Mouse (Mus musculus) Patski (cell line): Measurements from ENCODE around the gene Prpf18. TPM values are rescaled to one million over a fixed set of nuclear protein-coding genes. Genes with fewer than 3 reads are reported as not detected.

Experiments used
- ATAC-seq: fragments of 100-300 bp; one replicate; pipeline ENCODE4 v1.8.0; 2021
- CTCF ChIA-PET: fragments of 350-600 bp; sonication (Branson Sonifier 250); formaldehyde crosslinking; loops from one replicate; lab custom pipeline; 2022; ENCODE audit warnings: inconsistent platforms; lab: Charles Lee
- POLR2A ChIA-PET: fragments of 350-600 bp; sonication (Branson Sonifier 250); formaldehyde crosslinking; loops from one replicate; lab custom pipeline; 2022; ENCODE audit warnings: antibody characterized with exemption, inconsistent platforms; lab: Charles Lee
- DNase-seq: peaks from one replicate; pipeline ENCODE4 v3.0.0-alpha.2; 2011; ENCODE audit warnings: low read depth, low spot score
- H3K27me3 ChIP-seq: fragments of 371-371 bp; one replicate; pipeline ENCODE4 v1.5.1; 2021
- CTCF ChIP-seq: fragments of 100-300 bp; IDR thresholded peaks from one replicate; pipeline ENCODE4 v1.5.1; 2021
- in situ Hi-C: fragments of 300-500 bp; cut with MboI; formaldehyde crosslinking; loops from 3 replicates; pipeline ENCODE4 v1.11.1; 2018; ENCODE audit warnings: low pct_unique_long_range_greater_than_20kb, mixed read lengths
- polyA plus RNA-seq: library from polyadenylated mRNA; unstranded; gene quantifications from one replicate; pipeline ENCODE4 v1.2.3, GENCODE M21; 2021

Prpf18 gene
- polyA plus RNA-seq, 1 experiment from 2014 or later = 34.5 TPM

DNA sequence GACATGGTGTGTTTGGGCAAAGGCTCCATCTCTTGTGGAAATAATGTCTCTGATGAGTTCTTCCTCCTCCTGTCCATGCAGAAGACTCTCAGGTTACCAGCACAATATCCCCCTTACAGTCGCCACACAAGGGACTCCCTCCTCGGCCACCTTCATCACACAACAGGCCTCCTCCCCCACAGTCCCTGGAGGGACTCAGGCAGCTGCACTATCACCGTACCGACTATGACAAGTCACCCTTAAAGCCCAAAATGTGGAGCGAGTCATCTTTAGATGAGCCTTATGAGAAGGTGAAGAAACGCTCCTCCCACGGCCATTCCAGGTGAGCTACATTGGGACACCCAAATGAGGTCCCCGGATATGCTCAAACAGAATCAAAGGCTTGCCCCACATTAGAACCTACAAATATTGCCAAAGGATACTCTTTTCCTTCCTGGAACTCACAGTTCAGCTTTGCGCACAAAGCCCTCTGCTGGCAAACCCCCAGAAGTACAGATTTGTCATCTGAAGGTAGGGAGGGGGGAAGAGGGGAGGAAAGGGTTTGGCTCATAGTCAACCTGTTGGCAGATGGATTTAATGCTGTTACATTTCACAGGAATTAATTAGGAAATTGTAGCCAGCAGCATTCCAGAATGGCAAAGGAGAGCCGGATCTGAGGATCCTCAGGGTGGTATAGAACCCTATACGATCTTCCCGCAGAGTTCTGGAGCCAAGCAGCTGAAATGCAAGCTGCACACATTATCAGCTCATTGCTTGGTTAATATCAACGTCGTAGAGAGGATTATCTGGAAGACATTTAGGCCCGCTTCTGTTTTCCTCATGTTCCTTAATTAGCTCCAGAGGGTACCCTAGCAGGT, 50.7 kb downstream of the Prpf18 start:
- CTCF ChIA-PET = interaction anchor here (0.6 to 4.4 kb wide), 10 partner anchors 8 to 103 kb away, joined by 3 to 48 read pairs (median 5); no protein-coding TSS in a partner anchor
- POLR2A ChIA-PET = interaction anchor here (1.1 to 1.2 kb wide), 2 partner anchors 16 to 101 kb away, joined by 4 to 5 read pairs; no protein-coding TSS in a partner anchor
- in situ Hi-C loops = loop anchor here (5.0 to 25.0 kb wide), 2 partner anchors 104 to 389 kb away; no protein-coding TSS in a partner anchor
- no peaks in the 10 kb centered on the region for H3K27me3 ChIP-seq
- ATAC-seq (peak; percentile 85), DNase-seq (peak; percentile 12)
- TF ChIP-seq CTCF = peak; percentile 79

DNA sequence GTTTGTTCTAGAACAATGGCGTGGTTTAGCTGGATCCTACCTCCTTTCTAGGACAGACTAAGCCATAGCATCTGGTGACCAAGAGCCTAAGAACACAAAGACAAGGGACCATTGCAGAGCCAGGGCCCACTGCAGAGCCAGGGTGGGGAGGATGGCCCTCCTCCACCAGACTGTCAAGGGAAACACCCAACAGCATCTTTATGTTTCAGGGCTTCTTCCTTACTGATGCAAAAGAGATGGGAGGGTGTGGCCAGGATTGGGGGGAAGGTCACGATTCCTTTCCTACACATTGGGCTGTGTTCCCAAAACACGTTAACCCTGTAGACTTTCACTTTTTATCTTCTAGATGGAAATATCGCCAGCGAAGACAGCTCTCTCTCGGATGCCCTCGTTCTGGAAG, 54.9 kb downstream of the Prpf18 start:
- ChIA-PET CTCF (interaction anchor here (1.4 kb wide), 1 partner anchor 98 kb away, joined by 7 read pairs; no protein-coding TSS in a partner anchor), POLR2A (no interaction called here)
- H3K27me3 ChIP-seq = no peaks in the 10 kb centered on the region
- no peak for TF ChIP-seq CTCF
- ATAC-seq = no peak
- in situ Hi-C loops = no loop called here
- no peak for DNase-seq

DNA sequence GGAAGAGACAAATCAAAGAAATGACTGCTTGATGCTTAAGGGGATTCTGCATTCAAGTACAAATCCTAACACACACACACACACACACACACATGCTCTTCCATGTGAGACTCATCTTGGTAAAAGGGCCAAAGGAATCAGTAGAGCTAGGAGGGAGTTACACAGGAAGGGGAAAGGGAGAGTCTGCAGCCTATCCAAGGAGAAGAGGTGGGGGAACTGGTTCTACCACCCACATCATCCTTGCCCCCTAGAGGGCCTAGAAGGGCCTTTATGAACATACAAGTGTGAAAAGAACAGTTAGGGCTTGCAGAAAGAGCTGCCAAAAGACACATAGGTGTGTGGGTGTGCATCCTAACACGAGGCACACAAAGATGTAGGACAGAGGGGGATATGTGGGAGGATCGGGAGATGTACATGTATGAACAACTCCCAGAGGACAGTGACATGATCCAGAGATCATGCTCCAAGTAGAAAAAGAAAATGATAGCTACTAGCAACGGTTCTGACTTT, 58.0 kb downstream of the Prpf18 start:
- POLR2A ChIA-PET = no interaction called here
- ATAC-seq (no peak), DNase-seq (no peak)
- CTCF ChIA-PET = interaction anchor here (0.6 to 1.6 kb wide), 6 partner anchors 8 to 80 kb away, joined by 3 to 4 read pairs (median 3); no protein-coding TSS in a partner anchor
- H3K27me3 ChIP-seq = no peaks in the 10 kb centered on the region
- in situ Hi-C loops = no loop called here
- TF ChIP-seq CTCF = no peak

DNA sequence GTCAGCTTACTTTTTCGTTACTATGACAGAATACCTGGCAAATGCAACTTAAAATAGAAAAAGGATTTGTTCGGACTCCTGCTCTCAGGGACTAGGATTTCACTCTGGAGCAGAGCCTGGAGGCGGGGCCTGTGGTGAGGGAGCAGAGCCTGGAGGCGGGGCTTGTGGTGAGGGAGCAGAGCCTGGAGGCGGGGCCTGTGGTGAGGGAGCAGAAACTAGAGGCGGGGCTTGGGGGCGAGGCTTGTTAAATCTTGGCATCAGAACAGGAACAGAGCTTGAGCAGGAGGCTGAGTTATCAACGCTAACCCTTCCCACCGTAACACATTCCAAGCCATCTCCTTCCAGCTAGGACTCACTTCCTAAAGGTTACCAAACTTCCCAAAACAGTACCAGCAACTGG, 58.5 kb downstream of the Prpf18 start:
- ATAC-seq (no peak), DNase-seq (no peak)
- H3K27me3 ChIP-seq = no peaks in the 10 kb centered on the region
- in situ Hi-C loops = no loop called here
- ChIA-PET POLR2A (no interaction called here), CTCF (interaction anchor here (0.6 to 1.2 kb wide), 3 partner anchors 8 to 30 kb away, joined by 3 to 4 read pairs (median 3); no protein-coding TSS in a partner anchor)
- TF ChIP-seq CTCF = no peak

DNA sequence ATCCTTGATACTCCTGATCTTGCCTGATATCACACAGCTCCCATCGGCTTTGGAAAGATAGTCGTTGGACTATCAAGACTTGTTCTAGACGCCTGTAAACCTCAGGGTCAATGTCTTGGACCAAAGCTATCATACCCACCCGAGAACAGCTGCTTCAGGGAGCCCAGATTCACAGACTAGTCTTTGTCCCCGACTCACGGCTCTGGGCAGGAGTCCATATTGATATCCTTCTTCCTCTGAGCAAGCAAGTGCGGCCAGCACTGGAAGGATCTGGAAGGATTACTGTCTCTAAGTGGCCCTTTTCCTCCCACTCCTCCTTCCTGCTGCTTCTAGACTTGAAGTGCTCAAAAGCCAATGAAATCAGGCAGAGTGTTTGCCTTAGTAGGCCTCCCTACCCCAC, 59.2 kb downstream of the Prpf18 start:
- H3K27me3 ChIP-seq = no peaks in the 10 kb centered on the region
- POLR2A ChIA-PET = no interaction called here
- CTCF ChIA-PET = interaction anchor here (2.5 kb wide), 1 partner anchor 93 kb away, joined by 8 read pairs; no protein-coding TSS in a partner anchor
- in situ Hi-C loops = no loop called here
- no peak for TF ChIP-seq CTCF
- ATAC-seq (no peak), DNase-seq (no peak)

DNA sequence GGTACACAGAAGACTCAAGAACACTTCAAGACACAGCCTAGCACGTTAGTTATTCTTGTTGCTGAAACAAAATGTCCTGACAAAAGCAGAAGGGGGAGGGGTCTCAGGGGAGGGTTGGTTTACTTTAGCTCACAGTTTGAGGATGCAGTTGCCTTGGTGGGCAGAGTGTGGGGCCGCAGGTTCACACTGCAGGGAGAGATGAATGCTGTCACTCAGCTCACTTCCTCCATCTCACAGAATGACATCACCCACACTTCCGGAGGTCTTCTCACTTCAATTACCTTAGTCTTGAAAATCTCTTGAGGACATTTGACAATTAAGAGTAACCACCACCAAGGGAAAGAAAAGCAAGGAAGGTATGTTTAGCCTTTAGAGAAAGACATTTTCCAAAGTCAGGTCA, 60.3 kb downstream of the Prpf18 start:
- CTCF ChIA-PET = interaction anchor here (2.5 kb wide), 1 partner anchor 92 kb away, joined by 8 read pairs; no protein-coding TSS in a partner anchor
- POLR2A ChIA-PET = no interaction called here
- in situ Hi-C loops = no loop called here
- DNase-seq (no peak), ATAC-seq (no peak)
- no peak for TF ChIP-seq CTCF
- no peaks in the 10 kb centered on the region for H3K27me3 ChIP-seq

DNA sequence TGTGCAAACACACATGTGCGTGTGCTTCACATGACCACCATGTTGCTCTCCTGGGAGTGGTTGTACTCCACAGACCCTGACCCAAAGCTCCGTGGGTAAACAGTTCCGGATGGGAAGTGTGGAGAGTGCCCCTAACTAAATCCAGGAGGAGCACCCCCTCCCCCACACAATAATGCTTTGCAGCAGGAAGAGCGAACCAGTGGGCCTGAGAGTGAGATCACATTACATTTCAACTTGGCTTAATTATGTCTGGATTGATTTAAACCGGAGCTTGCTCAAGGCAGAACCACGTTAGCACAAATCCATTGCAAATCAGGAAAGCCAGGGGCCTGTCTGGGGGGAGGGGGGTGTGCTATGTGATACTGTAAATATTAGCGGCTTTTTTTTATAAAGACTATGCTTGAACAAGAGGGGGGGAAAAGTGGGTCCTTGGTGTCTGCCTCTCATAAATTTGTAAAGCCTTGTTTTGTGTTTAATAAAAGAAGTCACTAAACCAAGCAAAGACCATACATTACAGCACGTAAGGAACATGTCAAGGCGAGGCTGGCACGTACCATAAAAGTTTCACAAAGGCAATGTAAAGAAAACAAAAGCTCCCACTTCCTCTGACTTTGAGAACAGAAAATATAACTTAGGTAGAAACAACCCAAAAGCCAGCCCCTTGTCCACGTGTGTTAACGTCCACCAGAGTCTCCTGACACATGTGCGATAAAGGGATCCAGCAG, 64.1 kb downstream of the Prpf18 start:
- ATAC-seq (no peak), DNase-seq (no peak)
- TF ChIP-seq CTCF = no peak
- in situ Hi-C loops = no loop called here
- CTCF ChIA-PET = no interaction called here
- H3K27me3 ChIP-seq = no peaks in the 10 kb centered on the region
- POLR2A ChIA-PET = no interaction called here

DNA sequence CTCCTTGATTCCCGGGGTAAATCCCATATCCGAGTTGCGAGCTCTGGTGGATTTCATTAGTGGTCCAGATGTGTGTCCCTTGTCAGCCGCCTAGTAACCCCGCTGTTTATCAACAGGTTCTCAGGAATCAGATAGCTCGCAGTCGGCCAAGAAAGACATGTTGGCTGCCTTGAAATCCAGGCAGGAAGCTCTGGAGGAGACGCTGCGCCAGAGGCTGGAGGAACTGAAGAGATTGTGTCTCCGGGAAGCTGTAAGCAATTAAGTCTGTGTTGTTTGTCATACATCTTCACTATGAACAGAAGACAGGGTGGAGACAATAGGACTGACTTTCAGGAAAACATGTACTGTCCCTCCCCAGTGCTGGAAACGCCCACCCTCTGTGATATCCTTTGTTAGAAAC, 65.7 kb downstream of the Prpf18 start:
- DNase-seq = no peak
- H3K27me3 ChIP-seq = no peaks in the 10 kb centered on the region
- ChIA-PET CTCF (interaction anchor here (1.1 to 1.4 kb wide), 3 partner anchors 16 to 99 kb away, joined by 3 read pairs; no protein-coding TSS in a partner anchor), POLR2A (no interaction called here)
- in situ Hi-C loops = no loop called here
- no peak for ATAC-seq
- no peak for TF ChIP-seq CTCF

DNA sequence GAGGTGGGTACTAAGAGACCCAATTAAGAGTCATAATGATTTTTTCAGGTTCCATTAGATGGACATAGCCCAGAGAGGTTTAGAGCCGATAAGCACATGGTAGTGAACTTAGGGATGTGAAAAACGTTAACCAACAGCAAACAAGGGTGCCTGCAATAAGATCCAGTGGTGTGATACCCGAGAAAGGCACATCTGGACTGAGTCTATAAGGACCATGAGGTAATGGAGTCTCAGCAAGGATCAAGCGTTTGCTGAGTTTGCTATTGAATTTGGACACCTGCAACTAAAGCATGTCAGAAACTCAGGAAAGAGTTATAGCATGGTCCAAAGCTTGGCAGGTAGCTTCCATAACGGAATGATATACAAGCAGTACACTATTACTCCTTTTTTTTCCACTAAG, 67.7 kb downstream of the Prpf18 start:
- DNase-seq = no peak
- H3K27me3 ChIP-seq = no peaks in the 10 kb centered on the region
- CTCF ChIA-PET = interaction anchor here (2.8 kb wide), 1 partner anchor 11 kb away, joined by 6 read pairs; no protein-coding TSS in a partner anchor
- POLR2A ChIA-PET = no interaction called here
- in situ Hi-C loops = no loop called here
- no peak for TF ChIP-seq CTCF
- no peak for ATAC-seq

DNA sequence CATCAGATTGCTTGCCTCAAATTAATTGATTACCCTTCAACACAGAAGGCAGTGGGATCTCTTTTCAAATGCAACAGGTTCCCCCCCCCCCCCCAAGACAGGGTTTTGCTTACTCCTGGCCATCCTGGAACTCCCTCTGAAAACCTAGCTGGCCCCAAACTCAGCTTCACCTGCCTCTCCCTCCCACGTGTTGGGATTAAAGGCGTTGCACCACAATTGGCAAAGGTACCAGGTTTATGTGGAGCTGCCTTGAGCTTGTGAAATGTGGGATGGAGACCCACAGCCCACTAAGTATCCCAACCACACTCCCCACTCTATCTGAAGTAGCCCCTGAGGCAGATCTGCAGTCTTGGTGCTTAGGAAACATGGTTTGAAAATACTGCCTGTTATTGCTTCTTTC, 69.0 kb downstream of the Prpf18 start:
- in situ Hi-C loops = no loop called here
- TF ChIP-seq CTCF = no peak
- H3K27me3 ChIP-seq = no peaks in the 10 kb centered on the region
- ChIA-PET POLR2A (no interaction called here), CTCF (interaction anchor here (1.0 to 2.8 kb wide), 6 partner anchors 9 to 83 kb away, joined by 3 to 6 read pairs (median 3); no protein-coding TSS in a partner anchor)
- no peak for ATAC-seq
- DNase-seq = no peak
